Mouse (Mus musculus) inflammation-experienced regulatory T-cells, adult 6 months (primary cell): ENCODE data around the gene Itgav. TPM values are rescaled to one million over a fixed set of nuclear protein-coding genes. Genes with fewer than 3 reads are reported as not detected.

Experiments
- ATAC-seq: one replicate; pipeline ENCODE4 v1.8.0; 2017
- polyA plus RNA-seq, 3 experiments: library from polyadenylated mRNA; unstranded; fragments of 100-300 nt; shearing (Covaris generic); gene quantifications; one replicate each; pipeline ENCODE4 v1.2.1; 2017

Gene Itgav
- polyA plus RNA-seq, 3 experiments from 2014 or later, result 63.4 to 80.2 (median 77.9) TPM

DNA sequence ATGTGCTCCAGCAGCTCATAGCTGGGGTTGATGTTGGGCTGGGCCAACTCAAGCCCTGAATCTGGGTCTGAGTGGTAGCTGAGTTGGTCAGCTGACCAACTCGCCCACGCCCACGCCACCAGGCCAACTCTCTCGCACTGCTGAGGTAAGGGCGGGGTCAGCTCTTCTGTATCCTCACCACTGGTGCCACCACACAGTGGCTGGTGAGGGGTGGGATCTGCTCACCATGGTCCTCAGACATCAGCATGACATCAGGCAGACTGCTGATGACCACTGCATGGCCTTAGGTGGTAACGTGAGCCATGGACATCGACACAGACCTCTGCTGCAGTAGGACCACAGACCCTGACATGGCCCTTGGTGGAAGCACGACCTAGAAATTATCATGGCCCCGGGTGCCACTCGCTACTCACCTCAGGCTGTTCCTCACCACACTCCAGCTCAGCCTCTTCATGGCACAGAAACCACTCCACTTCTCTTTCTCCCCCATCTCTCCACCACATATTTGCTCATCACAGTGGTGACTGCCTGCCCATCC lies 24.5 kb downstream of the Itgav start:
- ATAC-seq, result no peak

DNA sequence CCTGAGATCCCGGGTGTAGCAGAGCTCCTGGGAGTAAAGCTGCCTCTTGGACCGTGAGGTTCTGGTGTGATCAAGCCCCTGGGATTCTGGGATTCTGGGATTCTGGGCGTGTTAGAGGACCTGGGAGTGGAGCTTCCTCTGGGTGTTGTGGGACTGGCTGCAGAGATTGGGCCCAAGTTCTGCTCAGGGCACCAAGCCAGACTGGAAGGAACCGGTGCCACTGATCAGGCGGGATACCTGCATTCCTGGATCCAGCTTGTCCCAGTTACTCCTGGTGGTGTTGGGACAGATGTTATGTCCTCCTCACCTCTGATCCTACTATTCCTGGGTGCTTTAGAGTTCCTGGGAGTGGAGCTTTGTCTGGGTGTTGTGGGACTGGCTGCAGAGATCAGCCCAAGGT lies 28.8 kb downstream of the Itgav start:
- no peak for ATAC-seq

DNA sequence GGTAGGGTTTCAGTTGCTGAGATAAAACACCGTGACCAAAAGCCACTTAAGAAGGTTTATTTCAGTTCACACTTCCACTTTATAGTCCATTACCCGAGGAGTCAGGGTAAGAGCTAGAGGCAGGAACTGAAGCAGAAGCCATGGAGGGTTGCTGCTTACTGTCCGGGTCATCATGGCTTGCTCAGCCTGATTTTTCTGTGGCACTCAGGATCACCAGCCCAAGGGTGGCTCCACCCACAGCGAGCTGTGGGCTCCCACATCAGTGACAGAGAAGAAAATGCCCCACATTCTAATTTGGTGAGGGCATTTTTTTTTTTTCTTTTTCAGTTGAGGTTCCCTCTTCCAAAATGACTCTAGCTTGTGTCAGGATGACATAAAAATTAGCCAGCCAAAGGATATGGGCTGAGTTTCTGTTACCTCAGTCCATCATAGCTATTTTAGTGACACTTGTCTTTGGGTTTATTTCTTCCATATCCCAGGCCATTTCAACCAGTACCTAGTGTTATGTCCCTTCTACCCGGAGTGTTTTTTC lies 30.2 kb downstream of the Itgav start:
- ATAC-seq, result peak; percentile 35

DNA sequence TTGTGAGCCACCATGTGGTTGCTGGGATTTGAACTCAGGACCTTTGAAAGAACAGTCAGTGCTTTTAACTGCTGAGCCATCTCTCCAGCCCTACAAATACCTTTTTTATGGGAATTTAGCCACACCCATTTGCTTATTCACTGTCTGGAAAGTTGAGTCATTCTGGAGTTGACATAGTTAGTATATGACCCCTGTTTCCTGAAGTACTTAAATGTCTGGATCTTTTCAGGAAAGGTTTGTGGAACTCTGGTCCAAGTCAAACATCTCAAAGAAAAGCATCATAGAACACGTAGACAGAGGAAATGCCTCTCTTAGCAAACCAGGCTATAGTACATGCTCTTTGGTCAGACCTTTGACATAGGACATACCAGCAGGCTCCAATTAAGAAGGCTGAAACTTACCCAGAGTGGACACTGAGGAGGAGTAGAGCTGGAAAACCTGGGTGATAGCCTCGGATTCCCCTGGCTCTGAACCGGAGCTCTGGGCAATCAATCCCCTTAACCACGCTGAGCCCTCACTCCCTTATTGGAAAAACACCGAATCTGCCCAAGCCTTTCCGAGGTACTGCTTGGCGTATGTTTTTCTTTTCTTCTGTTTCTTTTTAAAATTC lies 34.5 kb downstream of the Itgav start:
- ATAC-seq, result no peak

DNA sequence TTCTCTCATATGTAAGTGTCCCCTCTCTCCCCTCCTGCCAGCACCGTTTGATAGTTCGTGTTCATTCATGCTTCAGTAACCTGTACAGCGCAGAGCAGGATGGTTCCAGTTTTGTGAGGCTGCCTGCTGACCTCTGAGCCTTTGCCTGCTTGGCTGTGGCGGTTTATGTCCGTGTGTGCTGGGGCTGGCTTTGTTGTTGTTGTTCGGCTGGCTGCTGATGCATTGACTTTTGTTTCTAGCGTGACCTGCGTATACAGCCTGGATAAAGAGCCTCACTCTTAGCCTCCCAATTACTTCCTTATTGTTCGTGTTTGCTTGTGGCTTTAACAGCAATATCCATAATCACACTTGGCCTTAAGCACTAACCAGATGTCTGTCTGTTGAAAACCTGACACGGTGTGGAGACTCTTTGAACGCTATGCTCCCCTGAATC lies 35.0 kb downstream of the Itgav start:
- no peak for ATAC-seq

DNA sequence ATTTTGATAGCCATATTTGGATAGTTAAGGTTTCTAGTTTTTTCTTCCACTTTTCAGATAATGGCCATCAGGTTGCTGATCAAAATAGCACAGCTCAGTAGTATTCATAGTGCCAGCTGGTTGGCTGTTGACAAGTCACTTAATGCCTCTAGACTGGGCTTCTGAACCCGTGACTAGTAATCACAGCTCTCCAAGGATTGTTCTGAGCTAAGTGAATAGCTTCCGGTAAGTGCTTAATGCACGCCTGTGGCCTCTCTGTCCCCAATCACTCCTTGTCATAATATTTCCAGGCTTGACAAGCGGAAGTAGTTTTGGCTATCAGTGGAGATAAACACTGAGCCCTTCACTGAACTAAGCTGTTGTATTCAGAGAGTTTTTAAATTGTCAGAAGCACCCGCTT lies 35.5 kb downstream of the Itgav start:
- ATAC-seq, result no peak

DNA sequence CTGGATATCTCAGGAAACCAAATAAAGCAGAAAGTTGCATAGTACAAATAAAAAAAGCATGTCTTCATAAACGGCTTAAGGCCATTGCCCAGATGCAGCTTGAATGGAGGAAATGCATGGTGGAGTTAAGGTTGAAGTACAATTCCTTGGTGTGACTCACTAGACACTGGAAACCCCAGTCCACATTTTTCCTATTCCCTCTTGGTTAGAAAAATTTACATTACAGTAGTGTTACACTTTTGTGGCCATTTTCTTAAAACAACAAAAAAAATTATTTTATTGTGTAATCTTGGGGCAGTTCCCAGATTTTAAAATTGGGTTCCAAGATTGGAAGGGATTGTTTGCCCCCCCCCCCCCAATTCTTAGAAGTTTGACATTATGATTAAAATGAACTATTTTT lies 35.9 kb downstream of the Itgav start:
- no peak for ATAC-seq

DNA sequence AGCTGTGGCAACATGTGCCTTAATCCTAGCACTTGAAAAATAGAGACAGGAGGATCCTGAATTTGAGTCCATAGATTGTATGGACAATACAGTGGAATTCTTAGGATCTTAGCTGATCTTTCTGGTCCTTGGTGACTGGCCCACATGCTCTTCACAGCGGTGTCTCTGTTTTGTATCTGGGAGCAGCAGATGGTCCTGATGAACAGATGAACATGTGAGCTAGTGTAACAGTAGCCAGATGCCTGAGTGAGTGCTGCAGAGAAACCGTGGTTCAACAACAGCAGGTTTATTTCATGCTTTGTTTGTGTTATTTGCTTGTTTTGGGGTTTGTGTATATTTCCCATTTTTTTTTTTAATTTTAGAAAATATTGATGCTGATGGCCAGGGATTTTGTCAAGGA lies 37.3 kb downstream of the Itgav start:
- ATAC-seq, result no peak

DNA sequence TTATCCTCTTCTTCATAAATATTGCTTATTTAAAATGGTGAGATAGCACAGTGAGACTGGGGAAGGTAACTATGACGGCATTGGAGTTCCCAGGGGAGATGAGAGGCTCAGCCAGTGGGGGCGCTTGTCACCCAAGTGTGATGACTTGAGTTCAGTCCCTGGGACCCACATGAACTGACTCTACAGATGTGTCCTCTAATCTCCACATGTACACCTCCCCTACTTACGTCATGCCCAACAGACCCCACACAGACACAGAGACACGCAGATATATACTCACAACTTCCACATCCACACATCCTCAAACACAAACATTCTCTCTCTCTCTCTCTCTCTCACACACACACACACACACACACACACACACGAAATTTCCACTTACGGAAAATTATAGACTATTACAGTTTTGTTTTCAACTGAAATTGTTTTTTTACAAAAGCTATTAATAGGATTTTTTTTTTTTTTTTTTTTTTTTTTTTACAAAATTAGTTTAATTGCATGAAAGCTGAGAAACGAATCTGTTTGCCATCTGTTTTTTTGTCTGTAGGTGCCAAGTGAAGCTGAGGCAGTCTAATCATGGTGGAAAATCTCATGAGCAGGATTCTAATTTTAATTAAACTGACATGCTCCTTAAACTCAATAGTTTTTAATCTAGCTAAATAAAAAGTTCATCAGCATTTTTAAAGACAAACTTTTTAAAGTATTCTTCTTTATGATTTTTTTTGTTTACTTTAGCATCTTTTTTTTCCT lies 38.1 kb downstream of the Itgav start:
- ATAC-seq, result peak; percentile 79

DNA sequence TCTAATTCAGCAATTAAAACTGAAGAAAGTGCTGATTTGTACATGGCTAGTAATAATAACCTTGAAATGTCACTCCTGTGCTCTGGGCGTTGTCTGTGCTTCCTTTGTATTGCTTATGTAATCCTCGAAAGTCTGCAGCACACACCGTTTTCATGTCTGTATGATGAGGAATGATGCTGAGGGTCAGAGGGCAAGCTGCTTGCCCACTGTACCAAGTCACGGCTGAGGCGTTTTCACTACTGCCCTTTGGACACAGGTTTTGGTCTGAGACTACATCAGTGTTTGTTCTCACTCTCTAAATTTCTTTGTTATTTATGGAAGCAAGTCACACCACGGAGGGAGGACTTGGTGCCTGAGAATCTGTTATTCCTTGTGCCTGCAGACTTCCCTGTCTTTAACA lies 41.9 kb downstream of the Itgav start:
- ATAC-seq, result no peak

DNA sequence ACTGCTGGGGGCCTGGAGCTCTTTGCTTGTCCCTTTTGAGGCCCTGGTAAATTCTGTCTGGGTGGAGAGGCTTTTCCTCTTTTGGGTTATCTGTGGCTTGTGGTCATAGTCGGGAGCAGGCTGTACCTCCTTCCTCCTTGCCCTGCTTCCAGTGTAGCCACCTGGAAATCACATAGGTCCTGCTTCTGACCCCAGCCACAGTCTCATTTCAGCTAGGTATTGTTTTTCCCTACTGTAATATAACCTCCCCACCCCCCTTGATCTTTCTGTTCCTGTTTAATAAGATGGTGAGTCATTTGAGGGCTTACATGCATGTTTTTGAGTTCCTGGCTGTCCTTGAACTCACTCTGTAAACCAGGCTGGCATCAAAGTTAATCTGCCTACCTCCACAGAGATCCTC lies 42.7 kb downstream of the Itgav start:
- no peak for ATAC-seq

DNA sequence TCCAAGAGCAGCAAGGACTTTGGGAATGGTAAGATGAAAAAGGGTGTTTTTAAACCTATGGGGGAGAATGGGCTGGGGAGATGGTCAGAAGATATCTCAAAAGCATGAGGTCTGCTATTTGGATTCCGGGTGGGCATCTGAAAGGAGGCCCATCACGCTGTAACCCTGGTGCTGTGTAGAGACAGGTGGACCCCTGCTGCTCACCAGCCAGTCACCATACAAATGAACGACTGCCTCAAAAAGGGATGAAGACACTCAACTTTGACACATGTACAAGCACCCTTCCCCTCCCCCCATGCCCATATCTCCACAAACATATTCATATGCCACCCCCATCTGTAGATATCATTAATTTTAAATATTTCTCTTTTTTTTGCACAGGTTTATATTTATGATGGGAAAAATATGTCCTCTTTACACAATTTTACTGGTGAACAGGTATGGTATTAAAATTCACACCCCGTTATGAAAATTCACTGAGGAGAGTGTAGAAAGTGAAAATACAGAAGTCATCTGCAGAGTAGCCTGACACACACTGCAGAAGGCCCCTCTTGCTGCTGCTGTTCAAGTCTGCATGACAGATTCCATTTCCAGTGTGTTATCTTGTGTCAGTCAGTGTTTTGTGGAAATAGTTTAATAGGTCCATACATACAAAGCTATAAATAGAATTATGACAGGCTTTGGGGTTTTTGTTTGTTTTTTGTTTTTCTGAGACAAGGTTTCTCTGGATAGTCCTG lies 44.3 kb downstream of the Itgav start:
- ATAC-seq, result no peak

DNA sequence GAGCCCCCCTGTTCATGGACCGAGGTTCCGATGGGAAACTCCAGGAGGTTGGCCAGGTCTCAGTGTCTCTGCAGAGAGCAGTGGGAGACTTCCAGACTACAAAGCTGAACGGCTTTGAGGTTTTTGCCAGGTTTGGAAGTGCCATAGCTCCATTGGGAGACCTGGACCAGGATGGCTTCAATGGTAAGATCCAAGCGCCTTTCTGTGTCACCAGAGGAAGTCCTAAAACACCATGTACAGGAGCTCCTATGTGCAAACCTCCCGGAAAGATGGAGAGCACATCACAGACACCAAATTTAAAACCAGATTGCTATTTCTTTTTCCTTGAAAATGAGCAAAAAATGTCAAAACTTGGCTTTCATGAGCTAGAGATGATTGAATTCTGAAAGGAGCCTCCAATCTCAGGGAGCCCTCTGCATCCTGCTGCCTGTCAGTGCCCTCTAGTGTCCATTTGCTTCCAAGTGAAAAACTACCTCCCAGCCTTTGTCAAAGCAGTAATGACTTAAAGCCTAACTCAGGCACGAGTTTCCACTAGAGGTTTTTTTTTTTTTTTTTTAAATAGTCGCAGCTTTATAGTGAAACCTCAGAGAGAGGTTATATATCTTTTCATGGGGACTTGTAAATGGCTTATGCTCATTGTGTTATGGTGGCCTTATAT lies 47.1 kb downstream of the Itgav start:
- ATAC-seq, result peak; percentile 95

DNA sequence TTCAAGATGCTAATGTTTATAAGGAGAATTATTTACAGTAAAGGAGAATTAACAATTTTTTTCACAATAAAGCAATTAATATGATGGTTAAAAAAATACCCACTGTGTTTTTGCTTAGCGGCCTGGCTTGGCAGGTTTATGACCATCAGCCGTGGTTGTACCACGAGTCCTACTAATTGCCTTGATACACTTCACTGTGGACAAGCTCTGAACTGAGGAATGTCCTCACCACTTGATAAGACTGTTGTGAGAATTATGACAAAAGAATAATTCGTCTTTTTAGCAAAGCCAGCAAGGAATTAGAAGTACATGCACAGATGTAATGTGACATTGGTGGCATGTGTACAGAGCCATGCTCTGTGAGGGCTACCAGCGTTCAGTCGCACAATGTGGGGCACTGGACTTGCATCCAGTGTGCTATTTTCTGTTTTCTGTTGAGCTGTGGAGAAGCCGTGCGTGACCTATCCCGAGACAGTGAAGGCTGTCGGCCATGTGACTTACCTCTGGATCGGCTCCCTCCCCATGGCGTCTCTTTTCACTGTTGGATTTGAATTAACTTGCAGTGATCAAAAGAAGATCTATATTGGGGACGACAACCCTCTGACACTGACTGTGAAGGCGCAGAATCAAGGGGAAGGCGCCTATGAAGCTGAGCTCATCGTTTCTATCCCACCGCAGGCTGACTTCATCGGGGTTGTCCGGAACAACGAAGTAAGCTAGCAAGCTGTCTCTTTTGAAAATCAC lies 67.3 kb downstream of the Itgav start:
- no peak for ATAC-seq

DNA sequence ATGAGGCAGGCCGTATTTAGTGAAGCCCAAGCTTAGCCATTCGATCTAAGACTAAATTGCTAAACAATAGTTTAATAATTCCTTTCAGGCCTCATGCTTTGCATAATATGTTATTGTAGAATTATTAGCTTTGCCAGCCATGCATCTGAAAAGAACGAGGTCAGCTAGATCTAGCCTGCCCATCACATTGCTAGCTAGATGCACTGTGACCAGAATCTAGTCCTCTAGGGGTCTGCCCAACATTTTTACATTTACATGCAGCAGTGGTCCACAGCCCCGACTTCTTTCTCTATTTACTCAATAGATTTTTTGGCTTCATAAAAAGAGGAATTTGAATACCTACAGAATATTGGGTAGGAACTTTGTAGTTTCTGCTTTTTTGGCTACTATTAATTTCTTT lies 67.9 kb downstream of the Itgav start:
- ATAC-seq, result no peak

DNA sequence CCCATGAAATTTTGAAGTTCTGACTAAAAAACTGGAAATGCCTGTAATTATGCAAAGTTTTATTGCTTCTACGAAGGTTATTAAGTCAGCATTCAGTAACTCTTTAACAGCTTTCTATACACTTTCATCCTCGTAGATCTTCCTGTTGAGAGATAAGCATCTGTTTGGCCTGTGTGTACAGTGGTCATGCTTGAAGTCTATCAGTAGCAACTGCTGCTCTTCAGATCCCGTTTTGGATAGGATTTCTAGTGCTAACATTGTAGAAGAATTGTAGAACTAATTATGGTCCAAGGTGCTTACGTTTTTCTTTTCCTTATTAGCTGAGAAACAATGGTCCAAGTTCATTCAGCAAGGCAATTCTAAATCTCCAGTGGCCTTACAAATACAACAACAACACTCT lies 71.6 kb downstream of the Itgav start:
- no peak for ATAC-seq

DNA sequence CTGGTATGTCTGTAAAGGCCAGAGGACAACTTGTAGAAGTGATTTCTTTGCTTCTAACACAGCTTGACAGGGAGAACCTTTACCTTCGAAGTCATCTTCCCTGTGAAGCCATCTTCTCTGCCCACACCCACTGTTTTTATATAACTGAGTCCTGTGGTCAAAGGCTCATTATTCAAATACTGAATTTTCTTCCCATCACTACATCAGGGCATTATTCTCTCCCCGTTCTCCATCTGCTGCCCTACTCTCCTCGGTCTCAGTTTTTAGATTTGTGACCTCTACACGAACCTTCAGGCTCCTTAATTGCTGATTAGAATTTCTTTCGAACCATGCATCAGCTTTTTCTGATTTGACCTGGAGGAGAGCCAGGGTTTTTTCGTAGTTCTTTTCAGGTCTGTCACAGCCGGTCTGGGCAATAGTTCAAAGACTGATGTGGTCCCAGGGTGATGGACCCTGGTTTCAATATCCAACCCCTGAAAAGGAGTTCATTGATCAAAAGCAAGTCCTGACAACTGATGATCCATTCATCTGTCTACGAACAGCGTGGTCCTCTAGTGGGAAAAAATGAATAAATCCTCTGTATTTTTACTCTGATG lies 73.8 kb downstream of the Itgav start:
- ATAC-seq, result no peak

DNA sequence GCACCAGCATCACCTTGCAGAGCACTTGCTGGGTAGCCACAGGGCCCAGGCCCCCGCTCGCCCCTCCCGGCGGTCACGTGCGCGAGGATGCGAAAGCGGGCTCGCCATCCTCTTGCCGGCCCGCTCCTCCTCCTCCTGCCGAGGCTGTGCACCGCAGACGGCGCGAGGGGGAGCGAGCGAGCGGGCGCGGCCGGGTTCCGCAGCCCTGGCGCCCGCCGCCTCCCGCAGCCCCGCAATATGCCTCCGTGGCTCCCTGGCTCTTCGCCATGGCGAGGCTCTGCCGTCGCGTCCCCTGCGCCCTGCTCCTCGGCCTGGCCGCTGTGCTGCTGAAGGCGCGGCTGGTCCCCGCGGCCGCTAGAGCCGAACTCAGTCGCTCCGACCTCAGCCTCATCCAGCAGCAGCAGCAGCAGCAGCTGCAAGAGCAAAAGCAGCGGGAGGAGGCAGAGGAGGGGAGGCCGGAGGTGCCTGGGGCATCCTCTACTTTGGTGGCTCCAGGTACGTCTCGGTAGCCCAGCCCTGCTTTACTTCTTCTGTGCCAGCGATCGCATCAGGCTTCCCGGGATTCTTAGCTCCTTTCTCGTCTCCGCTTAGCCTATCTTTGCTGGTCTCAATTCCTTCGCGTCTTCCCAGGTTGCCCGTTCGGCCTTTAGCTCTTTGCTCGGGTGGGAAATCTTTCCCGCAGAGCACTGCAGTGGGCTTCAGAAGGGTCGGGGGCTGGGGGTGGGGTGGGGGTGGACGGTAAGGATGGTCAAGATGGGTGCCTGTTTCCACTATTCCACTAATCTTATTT lies 88.5 kb downstream of the Itgav start, which contains the start of gene Fam171b:
Fam171b (plus strand) TSS at position 154 of the 790 bp plus-strand sequence.
- peak; percentile 72 for ATAC-seq

DNA sequence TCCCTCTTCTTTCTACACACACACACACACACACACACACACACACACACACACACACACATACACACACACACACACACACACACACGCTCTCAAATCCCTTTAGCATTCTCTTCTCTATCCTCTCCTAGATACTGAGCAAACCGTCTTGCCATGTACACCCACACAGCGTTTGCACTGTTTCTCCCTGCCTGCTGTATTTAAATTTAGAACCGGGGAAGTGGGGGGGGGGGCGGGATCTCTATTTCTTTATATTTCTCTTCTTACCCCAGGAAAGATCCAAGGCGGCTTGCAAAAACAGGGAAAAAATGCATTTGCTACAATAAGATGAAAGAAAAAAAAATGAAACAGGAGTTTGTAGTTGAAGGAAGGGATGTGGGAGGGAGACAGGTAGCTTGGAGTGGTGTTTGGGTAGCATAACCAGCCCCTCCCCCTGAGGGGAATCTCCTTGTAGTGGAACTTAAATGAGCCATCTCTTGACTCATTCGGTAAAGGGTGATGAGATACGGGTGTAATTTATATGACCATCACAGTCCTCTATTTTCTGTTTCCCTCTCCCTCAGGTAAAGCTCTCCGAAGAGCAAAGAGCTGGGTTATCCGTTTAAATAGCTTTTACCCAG lies 89.2 kb downstream of the Itgav start:
- no peak for ATAC-seq

DNA sequence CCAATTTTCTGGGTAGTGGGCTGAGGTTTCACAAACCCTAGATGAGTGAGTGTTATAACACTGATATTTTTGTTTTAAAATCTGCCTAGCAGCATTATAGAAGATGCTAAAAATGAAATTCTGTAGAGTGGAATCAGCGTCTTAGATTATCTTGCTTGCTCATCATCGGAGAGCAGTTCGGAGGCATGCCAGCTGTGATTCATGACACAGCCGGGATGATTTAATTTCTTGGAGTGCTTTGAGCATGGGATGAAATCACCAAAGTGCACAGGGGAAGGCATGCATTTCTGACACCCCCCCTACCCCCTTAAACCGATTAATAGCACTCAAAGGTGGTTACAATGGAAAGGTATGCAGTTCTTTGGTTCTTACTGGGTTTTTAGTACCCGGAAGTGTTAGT lies 89.8 kb downstream of the Itgav start:
- ATAC-seq, result no peak
